Mouse (Mus musculus) intestine, embryonic 15.5 days (tissue): Measurements from ENCODE around the gene Faap20. TPM values are rescaled to one million over a fixed set of nuclear protein-coding genes. Genes with fewer than 3 reads are reported as not detected.

ENCODE experiments used
- ATAC-seq: fragments of 200-750 bp; cut with Nextera tagmentation; 2 replicates; pipeline ENCODE4 v1.8.0; 2017; ENCODE audit warnings: moderate TSS enrichment, moderate library complexity
- H3K27ac ChIP-seq: fragments of 300-500 bp; sonication (generic); 2 replicates; pipeline ENCODE4 v1.5.1; 2015; ENCODE audit warnings: mild to moderate bottlenecking, inconsistent platforms
- H3K27me3 ChIP-seq: fragments of 300-500 bp; sonication (generic); replicated peaks from 2 replicates; pipeline ENCODE4 v1.6.1; 2015; ENCODE audit warnings: inconsistent platforms
- H3K36me3 ChIP-seq: fragments of 300-500 bp; sonication (generic); 2 replicates; pipeline ENCODE4 v1.6.1; 2015; ENCODE audit warnings: inconsistent platforms
- H3K4me1 ChIP-seq: fragments of 300-500 bp; sonication (generic); replicated peaks from 2 replicates; pipeline ENCODE4 v1.6.1; 2015; ENCODE audit warnings: inconsistent platforms
- H3K4me2 ChIP-seq: fragments of 300-500 bp; sonication (generic); replicated peaks from 2 replicates; pipeline ENCODE4 v1.6.1; 2015; ENCODE audit warnings: mild to moderate bottlenecking, inconsistent platforms
- H3K4me3 ChIP-seq: fragments of 300-500 bp; sonication (generic); replicated peaks from 2 replicates; pipeline ENCODE4 v1.5.1; 2015; ENCODE audit warnings: inconsistent platforms
- H3K9ac ChIP-seq: fragments of 300-500 bp; sonication (generic); 2 replicates; pipeline ENCODE4 v1.6.1; 2015; ENCODE audit warnings: inconsistent platforms
- H3K9me3 ChIP-seq: fragments of 300-500 bp; sonication (generic); 2 replicates; pipeline ENCODE4 v1.6.1; 2016; ENCODE audit warnings: inconsistent platforms
- WGBS: fragments of 180-500 bp; shearing (Covaris S2); methylation state at CpG from one replicate; pipeline ENCODE4 v1.1.7; 2015; 5-methylcytosine and 5-hydroxymethylcytosine counted together
- polyA plus RNA-seq: library from polyadenylated mRNA; unstranded; fragments of >200 nt; fragmentation: Nextera tagmentation; extraction: Ambion mirVana; gene quantifications from 2 replicates; pipeline ENCODE4 v1.2.1, GENCODE M21; 2015

Gene Faap20
- polyA plus RNA-seq, 1 experiment from 2014 or later, result 64.1 TPM

- 52% methylated on average over 7 of the region's 7 CpGs for WGBS
- H3K27me3 ChIP-seq, result no peaks in the 10 kb centered on the region
- 0 out of 2 replicates have a peak overlapping the region, but pooled peaks have one; percentile 6 for H3K4me2 ChIP-seq
- no peak overlapping the region for H3K9ac ChIP-seq
- H3K9me3 ChIP-seq, result no peaks in the 10 kb centered on the region
- peak overlapping the region; percentile 73 for H3K27ac ChIP-seq
- no peak overlapping the region for H3K4me3 ChIP-seq
- H3K4me1 ChIP-seq, result peaks cover 17% of the 10 kb centered on the region
- H3K36me3 ChIP-seq, result no peaks in the 10 kb centered on the region
- no peak for ATAC-seq
These were observed 17.5 kb downstream of the Faap20 start for GRCm38 (mm10) chr4:155267047-155267543.

DNA sequence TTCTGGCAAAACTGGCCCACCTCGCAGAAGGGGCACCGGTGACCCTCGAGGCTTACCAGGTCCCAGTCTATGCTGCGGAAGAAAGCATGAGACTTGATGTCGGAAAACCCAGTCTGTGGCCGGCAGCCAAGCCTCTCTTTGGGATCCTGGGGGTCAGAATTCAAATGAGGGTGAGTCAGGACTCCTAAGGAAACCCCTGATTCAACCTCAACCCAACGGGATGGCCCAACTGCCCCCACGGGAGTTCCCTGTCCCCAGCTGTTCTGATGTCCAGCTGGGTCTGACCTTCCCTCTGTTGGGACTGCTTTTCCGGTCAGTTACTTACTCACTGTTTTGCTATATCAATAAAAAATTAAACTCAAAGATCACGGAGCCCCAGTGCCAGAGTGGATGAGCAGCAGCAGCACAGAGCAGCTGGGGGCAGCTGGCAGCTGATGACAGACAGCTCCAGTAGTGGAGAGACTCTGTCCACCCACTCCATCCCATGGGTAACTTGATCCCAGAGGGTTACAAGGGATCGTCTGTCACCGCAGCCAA lies 18.1 kb downstream of the Faap20 start:
- H3K4me2 ChIP-seq, result 0 out of 2 replicates have a peak overlapping the region, but pooled peaks have one; percentile 13
- peak; percentile 52; the same call in 1 of the 2 replicates for ATAC-seq
- H3K9me3 ChIP-seq, result no peaks in the 10 kb centered on the region
- WGBS, result 48% methylated on average over 12 of the region's 12 CpGs
- no peaks in the 10 kb centered on the region for H3K36me3 ChIP-seq
- no peak overlapping the region for H3K4me3 ChIP-seq
- H3K9ac ChIP-seq, result no peak overlapping the region
- H3K27me3 ChIP-seq, result no peaks in the 10 kb centered on the region
- peaks cover 17% of the 10 kb centered on the region for H3K4me1 ChIP-seq
- peak overlapping the region; percentile 73 for H3K27ac ChIP-seq

DNA sequence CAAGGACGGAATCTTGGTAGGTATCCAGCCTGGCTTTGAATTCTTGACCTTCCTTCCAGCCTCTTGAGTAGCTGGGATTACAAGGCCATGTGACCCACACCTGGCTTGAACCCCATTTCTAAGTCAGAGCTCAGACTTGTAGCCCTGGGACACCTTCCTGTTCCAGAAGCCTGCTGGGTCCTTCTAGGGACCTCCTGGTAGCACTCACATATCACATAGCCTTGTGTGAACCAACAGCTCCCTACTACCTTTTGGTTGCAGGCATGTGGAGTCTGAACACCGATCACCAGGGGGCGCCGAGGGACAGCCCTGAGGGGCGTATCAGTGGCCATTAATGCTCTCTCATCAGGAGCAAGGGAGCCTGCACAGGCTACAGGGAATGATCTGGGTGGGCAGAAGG lies 18.8 kb downstream of the Faap20 start:
- Histone ChIP-seq H3K4me2 (no peak overlapping the region), H3K36me3 (no peaks in the 10 kb centered on the region), H3K4me3 (no peak overlapping the region), H3K9ac (no peak overlapping the region), H3K4me1 (peaks cover 17% of the 10 kb centered on the region), H3K27me3 (no peaks in the 10 kb centered on the region), H3K9me3 (no peaks in the 10 kb centered on the region), H3K27ac (no peak overlapping the region)
- 31% methylated on average over 5 of the region's 5 CpGs for WGBS
- ATAC-seq, result peak; percentile 58; the same call in 1 of the 2 replicates

GRCm38 (mm10) chr4:155274451-155274850 lies 24.8 kb downstream of the Faap20 start:
- no peaks in the 10 kb centered on the region for H3K36me3 ChIP-seq
- peak overlapping the region; percentile 7; the same call in 1 of the 2 replicates for H3K27ac ChIP-seq
- H3K4me1 ChIP-seq, result no peaks in the 10 kb centered on the region
- H3K27me3 ChIP-seq, result no peaks in the 10 kb centered on the region
- 36% methylated on average over 5 of the region's 5 CpGs for WGBS
- ATAC-seq, result peak; percentile 73
- no peak overlapping the region for H3K9ac ChIP-seq
- H3K9me3 ChIP-seq, result no peaks in the 10 kb centered on the region
- no peak overlapping the region for H3K4me3 ChIP-seq
- H3K4me2 ChIP-seq, result no peak overlapping the region

DNA sequence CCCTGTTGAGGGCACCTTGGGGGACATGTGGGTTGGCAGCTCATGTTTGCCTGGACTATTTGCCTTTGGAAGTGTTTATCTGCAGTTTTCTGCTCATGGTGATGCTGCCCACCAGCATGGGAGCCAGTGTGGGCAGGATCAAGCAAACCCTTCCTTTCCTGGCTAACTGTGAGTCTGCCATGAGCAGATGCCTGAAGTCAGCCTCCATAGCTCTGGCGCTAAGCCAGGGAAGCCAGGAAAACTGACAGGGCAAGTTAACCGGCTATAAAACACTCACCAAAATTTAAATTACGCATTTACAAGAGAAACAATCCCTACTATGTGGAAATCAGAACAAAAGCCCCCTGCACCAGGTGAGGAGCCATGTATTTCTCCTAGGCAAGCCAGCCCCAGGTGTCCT lies 25.2 kb downstream of the Faap20 start:
- ATAC-seq, result no peak
- no peaks in the 10 kb centered on the region for H3K27me3 ChIP-seq
- no peak overlapping the region for H3K4me3 ChIP-seq
- no peaks in the 10 kb centered on the region for H3K9me3 ChIP-seq
- H3K27ac ChIP-seq, result peak overlapping the region; percentile 2
- no peak overlapping the region for H3K9ac ChIP-seq
- no peak overlapping the region for H3K4me2 ChIP-seq
- no peaks in the 10 kb centered on the region for H3K36me3 ChIP-seq
- WGBS, result 44% methylated on average over 3 of the region's 3 CpGs
- H3K4me1 ChIP-seq, result no peaks in the 10 kb centered on the region

- Histone ChIP-seq H3K36me3 (no peaks in the 10 kb centered on the region), H3K9me3 (no peaks in the 10 kb centered on the region), H3K4me1 (peaks cover 21% of the 10 kb centered on the region), H3K27me3 (no peaks in the 10 kb centered on the region), H3K27ac (no peak overlapping the region), H3K4me2 (no peak overlapping the region), H3K9ac (no peak overlapping the region), H3K4me3 (no peak overlapping the region)
- WGBS, result 83% methylated on average over 6 of the region's 6 CpGs
- ATAC-seq, result no peak
These were observed 28.4 kb downstream of the Faap20 start for GRCm38 (mm10) chr4:155277963-155278362.

DNA sequence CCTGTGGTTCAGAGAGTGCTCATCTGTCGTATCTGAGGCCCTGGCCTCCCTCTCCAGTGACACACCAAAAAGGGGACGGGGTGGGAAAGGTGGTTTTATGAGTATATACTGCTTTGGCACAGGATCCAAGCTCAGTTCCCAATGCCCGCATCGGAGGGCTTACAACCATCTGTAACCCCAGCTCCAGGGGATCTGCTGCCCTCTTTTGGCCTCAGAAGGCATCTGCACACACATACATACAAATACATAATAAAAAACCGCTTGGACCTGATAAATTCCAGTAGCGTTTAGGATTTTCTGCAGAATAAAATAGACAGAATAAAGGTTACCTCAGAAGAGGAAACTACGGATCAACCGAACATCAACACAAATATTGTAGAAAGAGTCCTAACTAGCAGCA lies 29.5 kb downstream of the Faap20 start:
- Histone ChIP-seq H3K4me2 (no peak overlapping the region), H3K36me3 (no peaks in the 10 kb centered on the region), H3K4me1 (peaks cover 28% of the 10 kb centered on the region), H3K27me3 (no peaks in the 10 kb centered on the region), H3K9me3 (no peaks in the 10 kb centered on the region), H3K27ac (no peak overlapping the region), H3K4me3 (no peak overlapping the region), H3K9ac (no peak overlapping the region)
- no peak for ATAC-seq
- 84% methylated on average over 8 of the region's 8 CpGs for WGBS

DNA sequence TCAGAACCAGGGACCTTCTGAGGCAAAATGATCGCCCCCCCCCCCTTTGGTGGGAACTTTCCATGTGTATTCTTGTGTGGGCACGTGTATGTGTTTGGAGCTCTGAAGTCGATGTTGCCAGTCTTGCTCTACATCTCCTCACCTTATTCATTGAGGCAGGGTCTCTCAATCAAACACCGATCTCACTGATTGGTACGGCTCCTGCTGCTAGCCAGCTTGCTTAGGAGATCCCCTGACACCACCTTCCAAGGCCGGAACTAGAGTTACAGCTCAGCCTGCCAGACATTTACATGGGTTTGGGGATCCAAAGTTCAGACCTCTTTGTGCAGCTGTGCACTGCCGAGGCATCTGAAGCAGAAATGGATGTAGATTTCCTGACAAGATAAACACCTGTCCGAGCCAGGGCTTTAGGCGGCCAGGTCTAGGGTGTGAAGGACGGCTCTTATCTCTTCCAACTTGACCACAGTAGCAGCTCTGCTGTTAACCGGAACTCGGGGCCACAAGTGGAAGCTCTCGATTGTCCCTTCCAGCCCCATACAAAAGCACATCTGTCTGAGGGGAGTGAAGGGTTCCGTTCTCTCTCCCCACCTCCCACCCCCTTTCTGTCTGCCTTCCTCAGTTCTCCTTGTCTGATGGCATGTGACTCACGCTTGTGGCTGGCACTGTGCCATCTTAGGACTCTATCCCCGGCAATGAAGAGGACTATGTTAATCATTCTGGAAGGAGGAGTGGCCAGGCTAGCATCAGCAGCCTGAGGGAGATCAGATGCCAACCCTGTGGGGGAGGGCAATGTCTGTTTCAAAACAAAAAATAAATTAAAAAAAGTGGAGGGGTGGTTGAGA lies 30.5 kb downstream of the Faap20 start:
- ATAC-seq, result peak; percentile 72
- Histone ChIP-seq H3K4me1 (peaks cover 31% of the 10 kb centered on the region), H3K9ac (no peak overlapping the region), H3K4me2 (no peak overlapping the region), H3K27ac (no peak overlapping the region), H3K4me3 (no peak overlapping the region), H3K27me3 (no peaks in the 10 kb centered on the region), H3K9me3 (no peaks in the 10 kb centered on the region), H3K36me3 (no peaks in the 10 kb centered on the region)
- WGBS, result 53% methylated on average over 16 of the region's 16 CpGs

DNA sequence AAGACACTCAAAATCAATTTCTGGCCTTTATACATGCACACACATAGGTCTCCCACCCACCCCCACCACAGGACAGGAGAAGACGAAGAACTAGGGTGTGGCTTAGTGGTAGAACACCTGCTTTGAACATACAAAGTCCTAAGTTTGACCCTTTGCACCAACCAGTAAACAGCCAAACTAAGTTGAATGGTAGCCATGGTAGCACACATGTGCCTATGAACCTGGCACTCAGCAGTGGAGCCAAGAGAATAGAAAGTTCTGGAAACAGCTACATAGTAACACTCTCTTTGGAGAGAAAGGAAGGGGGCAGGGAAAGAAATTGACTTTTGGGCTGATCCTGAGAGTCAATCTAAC lies 31.1 kb downstream of the Faap20 start:
- Histone ChIP-seq H3K4me3 (no peak overlapping the region), H3K27ac (no peak overlapping the region), H3K9me3 (no peaks in the 10 kb centered on the region), H3K4me1 (peaks cover 31% of the 10 kb centered on the region), H3K27me3 (no peaks in the 10 kb centered on the region), H3K4me2 (no peak overlapping the region), H3K9ac (no peak overlapping the region), H3K36me3 (no peaks in the 10 kb centered on the region)
- 74% methylated on average over 1 of the region's 1 CpGs for WGBS
- peak; percentile 34 for ATAC-seq

DNA sequence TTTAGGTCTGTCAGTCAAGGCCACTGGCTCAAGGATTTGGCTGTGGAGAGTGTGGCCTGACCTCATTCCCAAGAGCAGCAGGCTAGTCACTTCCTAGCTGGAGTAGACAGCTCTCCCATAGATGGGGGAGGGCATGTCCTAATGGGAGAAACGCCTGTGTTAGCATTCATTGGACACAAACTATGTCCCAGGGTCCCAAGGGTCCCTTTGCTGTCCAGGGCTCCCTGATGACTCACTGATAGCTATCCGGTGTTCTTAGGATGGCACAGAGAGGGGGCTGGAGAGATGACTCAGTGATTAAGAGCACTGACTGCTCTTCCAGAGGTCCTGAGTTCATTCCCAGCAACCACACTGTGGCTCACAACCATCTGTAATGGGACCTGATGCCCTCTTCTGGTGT lies 31.6 kb downstream of the Faap20 start:
- H3K36me3 ChIP-seq, result no peaks in the 10 kb centered on the region
- peaks cover 31% of the 10 kb centered on the region for H3K4me1 ChIP-seq
- no peak overlapping the region for H3K4me3 ChIP-seq
- no peaks in the 10 kb centered on the region for H3K27me3 ChIP-seq
- ATAC-seq, result no peak
- no peak overlapping the region for H3K4me2 ChIP-seq
- no peak overlapping the region for H3K9ac ChIP-seq
- WGBS, result 79% methylated on average over 2 of the region's 2 CpGs
- no peak overlapping the region for H3K27ac ChIP-seq
- no peaks in the 10 kb centered on the region for H3K9me3 ChIP-seq

- WGBS, result 89% methylated on average over 8 of the region's 8 CpGs
- Histone ChIP-seq H3K4me1 (peaks cover 31% of the 10 kb centered on the region), H3K27me3 (no peaks in the 10 kb centered on the region), H3K9ac (no peak overlapping the region), H3K27ac (no peak overlapping the region), H3K4me3 (no peak overlapping the region), H3K9me3 (no peaks in the 10 kb centered on the region), H3K36me3 (no peaks in the 10 kb centered on the region), H3K4me2 (no peak overlapping the region)
- ATAC-seq, result no peak
These were observed 32.0 kb downstream of the Faap20 start for GRCm38 (mm10) chr4:155281652-155282051.

GRCm38 (mm10) chr4:155282231-155282630 lies 32.6 kb downstream of the Faap20 start:
- ATAC-seq, result no peak
- Histone ChIP-seq H3K36me3 (no peaks in the 10 kb centered on the region), H3K27me3 (no peaks in the 10 kb centered on the region), H3K27ac (peak overlapping the region; percentile 84), H3K4me2 (no peak overlapping the region), H3K4me1 (peaks cover 31% of the 10 kb centered on the region), H3K9ac (no peak overlapping the region), H3K9me3 (no peaks in the 10 kb centered on the region), H3K4me3 (no peak overlapping the region)
- WGBS, result 48% methylated on average over 6 of the region's 6 CpGs
